Mouse (Mus musculus): ENCODE measurements around the gene Il4i1. TPM values are rescaled to one million over a fixed set of nuclear protein-coding genes. Genes with fewer than 3 reads are reported as not detected.

Il4i1 gene
- polyA plus RNA-seq, 1 experiment from 2014 or later, result 1.2 TPM

- no peak for ATAC-seq (ENCODE audit: insufficient number of reproducible peaks, insufficient read depth, low FRiP score, low TSS enrichment)
- peaks cover 19% of the 10 kb centered on the region for H3K4me1 ChIP-seq
- peak overlapping the region; percentile 25 for H3K4me3 ChIP-seq
- H3K36me3 ChIP-seq, result peaks cover 37% of the 10 kb centered on the region
- H3K9me3 ChIP-seq, result no peaks in the 10 kb centered on the region
- 23% methylated on average over 11 of the region's 11 CpGs for WGBS
- H3K27me3 ChIP-seq, result peaks cover 33% of the 10 kb centered on the region
- H3K27ac ChIP-seq, result no peak overlapping the region
- H3K9ac ChIP-seq, result peak overlapping the region; percentile 43; the same call in 1 of the 2 replicates
- H3K4me2 ChIP-seq (replicated peaks), result peak overlapping the region; percentile 57
Measured at GRCm38 (mm10) chr7:44839171-44839490, 22.9 kb downstream of the Il4i1 start.

GRCm38 (mm10) chr7:44839491-44840191 lies 23.5 kb downstream of the Il4i1 start:
- Histone ChIP-seq H3K36me3 (peaks cover 41% of the 10 kb centered on the region), H3K4me1 (peaks cover 19% of the 10 kb centered on the region), H3K27me3 (peaks cover 33% of the 10 kb centered on the region), H3K4me3 (peak overlapping the region; percentile 25), H3K9me3 (no peaks in the 10 kb centered on the region), H3K27ac (no peak overlapping the region), H3K9ac (peak overlapping the region; percentile 43), H3K4me2 (replicated peaks) (peak overlapping the region; percentile 57)
- WGBS, result 2% methylated on average over 58 of the region's 58 CpGs
- peak; percentile 42; the same call in 1 of the 2 replicates for ATAC-seq (ENCODE audit: insufficient number of reproducible peaks, insufficient read depth, low FRiP score, low TSS enrichment)

GRCm38 (mm10) chr7:44840426-44840825 lies 24.2 kb downstream of the Il4i1 start:
- H3K36me3 ChIP-seq, result peaks cover 49% of the 10 kb centered on the region
- H3K27me3 ChIP-seq, result peaks cover 33% of the 10 kb centered on the region
- peaks cover 19% of the 10 kb centered on the region for H3K4me1 ChIP-seq
- WGBS, result 56% methylated on average over 14 of the region's 14 CpGs
- no peak overlapping the region for H3K9ac ChIP-seq
- no peak for ATAC-seq (ENCODE audit: insufficient number of reproducible peaks, insufficient read depth, low FRiP score, low TSS enrichment)
- no peak overlapping the region for H3K27ac ChIP-seq
- no peak overlapping the region for H3K4me3 ChIP-seq
- H3K9me3 ChIP-seq, result no peaks in the 10 kb centered on the region
- H3K4me2 ChIP-seq (replicated peaks), result peak overlapping the region; percentile 57; the same call in 1 of the 2 replicates

- Histone ChIP-seq H3K27ac (no peak overlapping the region), H3K4me2 (replicated peaks) (no peak overlapping the region), H3K27me3 (peaks cover 33% of the 10 kb centered on the region), H3K9me3 (no peaks in the 10 kb centered on the region), H3K36me3 (peaks cover 64% of the 10 kb centered on the region), H3K4me1 (peaks cover 14% of the 10 kb centered on the region), H3K9ac (no peak overlapping the region), H3K4me3 (no peak overlapping the region)
- no peak for ATAC-seq (ENCODE audit: insufficient number of reproducible peaks, insufficient read depth, low FRiP score, low TSS enrichment)
- WGBS, result 92% methylated on average over 8 of the region's 8 CpGs
Measured at GRCm38 (mm10) chr7:44841825-44842463, 25.8 kb downstream of the Il4i1 start.

GRCm38 (mm10) chr7:44845006-44845405 lies 28.8 kb downstream of the Il4i1 start:
- Histone ChIP-seq H3K4me2 (replicated peaks) (no peak overlapping the region), H3K9me3 (no peaks in the 10 kb centered on the region), H3K9ac (no peak overlapping the region), H3K27ac (no peak overlapping the region), H3K4me1 (peaks cover 13% of the 10 kb centered on the region), H3K36me3 (peaks cover 64% of the 10 kb centered on the region), H3K4me3 (no peak overlapping the region), H3K27me3 (peaks cover 17% of the 10 kb centered on the region)
- 88% methylated on average over 10 of the region's 10 CpGs for WGBS
- no peak for ATAC-seq (ENCODE audit: insufficient number of reproducible peaks, insufficient read depth, low FRiP score, low TSS enrichment)

GRCm38 (mm10) chr7:44846804-44847203 lies 30.6 kb downstream of the Il4i1 start:
- no peak overlapping the region for H3K27ac ChIP-seq
- H3K4me1 ChIP-seq, result peaks cover 17% of the 10 kb centered on the region
- H3K27me3 ChIP-seq, result no peaks in the 10 kb centered on the region
- peaks cover 55% of the 10 kb centered on the region for H3K36me3 ChIP-seq
- ATAC-seq (ENCODE audit: insufficient number of reproducible peaks, insufficient read depth, low FRiP score, low TSS enrichment), result no peak
- 90% methylated on average over 7 of the region's 7 CpGs for WGBS
- H3K9ac ChIP-seq, result no peak overlapping the region
- H3K9me3 ChIP-seq, result no peaks in the 10 kb centered on the region
- no peak overlapping the region for H3K4me3 ChIP-seq
- no peak overlapping the region for H3K4me2 ChIP-seq (replicated peaks)

GRCm38 (mm10) chr7:44847772-44848171 lies 31.6 kb downstream of the Il4i1 start:
- ATAC-seq (ENCODE audit: insufficient number of reproducible peaks, insufficient read depth, low FRiP score, low TSS enrichment), result no peak

GRCm38 (mm10) chr7:44848561-44849415 lies 32.6 kb downstream of the Il4i1 start, which contains the start of the genes Akt1s1 and Tbc1d17:
TSS of gene Akt1s1 (plus strand) at chr7:44848991.
TSS of gene Tbc1d17 (minus strand) at chr7:44849079.
- peak; percentile 79 for ATAC-seq (ENCODE audit: insufficient number of reproducible peaks, insufficient read depth, low FRiP score, low TSS enrichment)
- peak within 1 kb of the TSS; percentile 81 for H3K9ac ChIP-seq
- peaks cover 26% of the 10 kb centered on the region for H3K4me1 ChIP-seq
- H3K9me3 ChIP-seq, result no peaks in the 10 kb centered on the region
- H3K4me2 ChIP-seq (replicated peaks), result peak within 1 kb of the TSS; percentile 85
- peak within 1 kb of the TSS; percentile 96 for H3K27ac ChIP-seq
- peak within 1 kb of the TSS; percentile 77 for H3K4me3 ChIP-seq
- peaks cover 44% of the 10 kb centered on the region for H3K36me3 ChIP-seq
- under 1% methylated on average over 54 of the region's 54 CpGs for WGBS
- H3K27me3 ChIP-seq, result no peaks in the 10 kb centered on the region

More at GRCm38 (mm10) chr7:44847772-44848171, 31.6 kb downstream of the Il4i1 start:
- Histone ChIP-seq H3K4me3 (peak overlapping the region; percentile 77), H3K9ac (peak overlapping the region; percentile 43), H3K4me1 (peaks cover 22% of the 10 kb centered on the region), H3K36me3 (peaks cover 51% of the 10 kb centered on the region), H3K9me3 (no peaks in the 10 kb centered on the region), H3K27me3 (no peaks in the 10 kb centered on the region), H3K4me2 (replicated peaks) (peak overlapping the region; percentile 85), H3K27ac (no peak overlapping the region)
- WGBS, result 84% methylated on average over 5 of the region's 5 CpGs

GRCm38 (mm10) chr7:44849416-44850111 lies 33.4 kb downstream of the Il4i1 start:
- WGBS, result under 1% methylated on average over 41 of the region's 41 CpGs
- peak overlapping the region; percentile 77 for H3K4me3 ChIP-seq
- H3K9me3 ChIP-seq, result no peaks in the 10 kb centered on the region
- peak overlapping the region; percentile 81 for H3K9ac ChIP-seq
- peaks cover 31% of the 10 kb centered on the region for H3K4me1 ChIP-seq
- ATAC-seq (ENCODE audit: insufficient number of reproducible peaks, insufficient read depth, low FRiP score, low TSS enrichment), result peak; percentile 65
- peak overlapping the region; percentile 96 for H3K27ac ChIP-seq
- peak overlapping the region; percentile 85 for H3K4me2 ChIP-seq (replicated peaks)
- peaks cover 36% of the 10 kb centered on the region for H3K36me3 ChIP-seq
- H3K27me3 ChIP-seq, result no peaks in the 10 kb centered on the region

- Histone ChIP-seq H3K4me2 (replicated peaks) (peak overlapping the region; percentile 85), H3K9me3 (no peaks in the 10 kb centered on the region), H3K4me3 (peak overlapping the region; percentile 77), H3K36me3 (peaks cover 31% of the 10 kb centered on the region), H3K27me3 (no peaks in the 10 kb centered on the region), H3K27ac (peak overlapping the region; percentile 96), H3K4me1 (peaks cover 32% of the 10 kb centered on the region), H3K9ac (peak overlapping the region; percentile 81)
- peak; percentile 22 for ATAC-seq (ENCODE audit: insufficient number of reproducible peaks, insufficient read depth, low FRiP score, low TSS enrichment)
- under 1% methylated on average over 33 of the region's 33 CpGs for whole genome bisulfite sequencing
Measured at GRCm38 (mm10) chr7:44850146-44850545, 34.0 kb downstream of the Il4i1 start.
